Comparison of ENCODE assay signal across 8 mouse cellular contexts in the genomic region with DNA sequence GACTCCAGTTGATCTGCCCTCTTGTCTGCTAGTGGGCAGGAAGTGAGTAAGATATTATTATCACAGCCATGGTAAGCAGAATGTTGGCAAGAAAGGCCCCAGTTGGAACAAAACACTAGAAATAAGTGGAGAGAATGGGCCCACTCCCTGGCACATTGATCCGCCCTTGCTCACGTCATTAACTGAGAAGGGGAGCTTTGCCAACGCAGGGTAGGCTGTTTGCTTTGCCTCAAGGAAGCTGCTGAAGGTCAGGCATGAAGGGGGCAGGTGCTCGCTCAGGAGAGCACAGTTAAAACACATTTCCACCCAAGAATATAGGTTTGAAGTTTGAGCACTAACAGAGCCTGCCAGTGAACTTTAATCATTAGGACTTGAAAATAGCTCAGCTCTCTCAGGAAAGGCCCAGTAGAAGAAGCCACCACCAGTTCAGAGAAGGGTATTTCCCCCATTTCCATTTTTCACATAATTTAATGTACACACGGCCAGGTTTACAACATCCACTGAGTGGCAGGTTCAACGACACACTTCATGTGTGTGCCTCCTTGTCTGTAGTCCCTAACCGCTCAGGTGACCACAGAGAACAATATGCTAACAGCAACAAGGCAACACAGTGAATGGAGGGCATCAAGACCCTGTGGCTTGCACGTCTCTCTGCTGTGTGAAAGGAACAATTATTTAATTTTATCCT.
A peak's percentile ranks its signal among the peaks of the same experiment; 100 is the strongest.
DNase-seq lines count a peak whose midpoint lies in the region; ATAC-seq and TF ChIP-seq lines count a peak whose summit lies in the region.

No protein-coding gene starts in this region.

- no peak for TF ChIP-seq EP300 in heart, adult 2 months (IDR thresholded peaks at IDR 0.05; ENCODE audit: insufficient read depth, low read depth, low read length)

- no peak for TF ChIP-seq POLR2A in heart, adult 2 months (IDR thresholded peaks at IDR 0.05; ENCODE audit: insufficient read depth, low read depth, low read length)
- TF ChIP-seq POLR2A in cerebellum, adult 2 months (IDR thresholded peaks at IDR 0.05; ENCODE audit: borderline replicate concordance, insufficient read depth, low read length) = no peak

- no peaks in the 10 kb centered on the region; the same call in 1 of the 2 replicates for H3K36me3 ChIP-seq in heart, adult 2 months (ENCODE audit: control insufficient read depth, insufficient read depth, low read length)
- H3K36me3 ChIP-seq in intestine, postnatal 0 days (ENCODE audit: control insufficient read depth, insufficient read depth) = no peaks in the 10 kb centered on the region
- H3K36me3 ChIP-seq in midbrain, embryonic 14.5 days (ENCODE audit: control insufficient read depth, insufficient read depth, low read length) = no peaks in the 10 kb centered on the region

- H3K9me3 ChIP-seq in intestine, postnatal 0 days (ENCODE audit: control insufficient read depth) = no peaks in the 10 kb centered on the region
- no peaks in the 10 kb centered on the region for H3K9me3 ChIP-seq in midbrain, embryonic 14.5 days (ENCODE audit: control insufficient read depth, low read length)

- TF ChIP-seq CTCF in heart, adult 2 months (IDR thresholded peaks at IDR 0.05) = no peak
- TF ChIP-seq CTCF in intestine, postnatal 0 days (IDR thresholded peaks at IDR 0.05; ENCODE audit: low read depth) = no peak
- TF ChIP-seq CTCF in cerebellum, adult 2 months (IDR thresholded peaks at IDR 0.05; ENCODE audit: borderline replicate concordance, insufficient read depth, low read depth, low read length) = no peak

- H3K4me1 ChIP-seq in heart, adult 2 months (ENCODE audit: control insufficient read depth, insufficient read depth, low read length) = peaks cover 16% of the 10 kb centered on the region
- peaks cover 23% of the 10 kb centered on the region for H3K4me1 ChIP-seq in intestine, postnatal 0 days (replicated peaks; ENCODE audit: control insufficient read depth, insufficient read depth, low read length)
- H3K4me1 ChIP-seq in cerebellum, adult 2 months (ENCODE audit: control insufficient read depth, insufficient read depth, low read length) = no peaks in the 10 kb centered on the region
- no peaks in the 10 kb centered on the region for H3K4me1 ChIP-seq in midbrain, embryonic 14.5 days (ENCODE audit: control insufficient read depth, insufficient read depth, low read length)

- no peaks in the 10 kb centered on the region for H3K27me3 ChIP-seq in heart, adult 2 months (ENCODE audit: control insufficient read depth, insufficient read depth, low read length)
- H3K27me3 ChIP-seq in intestine, postnatal 0 days (replicated peaks; ENCODE audit: control insufficient read depth, insufficient read depth, low read length) = no peaks in the 10 kb centered on the region
- no peaks in the 10 kb centered on the region for H3K27me3 ChIP-seq in cerebellum, adult 2 months (ENCODE audit: control insufficient read depth, insufficient read depth, low read length)
- no peaks in the 10 kb centered on the region for H3K27me3 ChIP-seq in midbrain, embryonic 14.5 days (ENCODE audit: control insufficient read depth, insufficient read depth, low read length)

- H3K79me2 ChIP-seq in heart, adult 2 months (replicated peaks; ENCODE audit: control insufficient read depth, insufficient read depth, low read length) = no peaks in the 10 kb centered on the region

- intact Hi-C loops in heart, adult 2 months (cut with DNase I) = no loop called here

- H3K27ac ChIP-seq in heart, adult 2 months = peak overlapping the region; percentile 24
- peak overlapping the region; percentile 80 for H3K27ac ChIP-seq in intestine, postnatal 0 days (ENCODE audit: low read depth, low read length)
- no peak overlapping the region for H3K27ac ChIP-seq in cerebellum, adult 2 months (ENCODE audit: insufficient read depth, low read length)
- no peak overlapping the region for H3K27ac ChIP-seq in midbrain, embryonic 14.5 days (replicated peaks; ENCODE audit: low read depth, low read length)

- DNase-seq in heart, adult 2 months = peak in 1 of 2 experiments; percentile 33
- DNase-seq in heart, adult 9 months (ENCODE audit: low spot score in 2 of 2) = no peak
- DNase-seq in NIH3T3 (ENCODE audit: low read depth) = peak; percentile 33
- DNase-seq in cerebellum, adult 2 months = no peak
- DNase-seq in midbrain, embryonic 14.5 days = no peak
- DNase-seq in spleen, postnatal 4 days (ENCODE audit: low spot score in 2 of 2) = no peak

- 63% methylated on average over 8 of the region's 8 CpGs for WGBS in heart, adult 2 months
- 51% methylated on average over 8 of the region's 8 CpGs for WGBS in intestine, postnatal 0 days
- WGBS in cerebellum, adult 2 months = 68% methylated on average over 8 of the region's 8 CpGs
- 85% methylated on average over 8 of the region's 8 CpGs for WGBS in midbrain, embryonic 14.5 days

- no peak overlapping the region for H3K4me3 ChIP-seq in heart, adult 2 months
- no peak overlapping the region for H3K4me3 ChIP-seq in intestine, postnatal 0 days (ENCODE audit: low read depth, low read length)
- H3K4me3 ChIP-seq in cerebellum, adult 2 months (replicated peaks; ENCODE audit: insufficient read depth, low read depth, low read length) = no peak overlapping the region
- no peak overlapping the region for H3K4me3 ChIP-seq in midbrain, embryonic 14.5 days (replicated peaks; ENCODE audit: low read depth, low read length)

- no peak overlapping the region for H3K9ac ChIP-seq in heart, adult 2 months (ENCODE audit: low read depth, low read length)
- no peak overlapping the region; the same call in 1 of the 2 replicates for H3K9ac ChIP-seq in intestine, postnatal 0 days (ENCODE audit: low read depth, low read length)
- H3K9ac ChIP-seq in midbrain, embryonic 14.5 days (replicated peaks; ENCODE audit: low read length) = no peak overlapping the region

- peak overlapping the region; percentile 50 for H3K4me2 ChIP-seq in intestine, postnatal 0 days (replicated peaks; ENCODE audit: low read depth)
- no peak overlapping the region for H3K4me2 ChIP-seq in midbrain, embryonic 14.5 days (ENCODE audit: low read length)

- peak; percentile 39 for ATAC-seq in intestine, postnatal 0 days
- ATAC-seq in megakaryocyte progenitor cell, adult 5-6 weeks (replicated peaks; ENCODE audit: poor library complexity) = peak; percentile 45
- no peak for ATAC-seq in midbrain, embryonic 14.5 days (ENCODE audit: low FRiP score, low TSS enrichment)

Comparison
In these comparisons a context has a peak if more than half of its experiments do, and no peak if none do; other contexts are left out.
1. H3K27ac ChIP-seq: peak in heart, adult 2 months (single experiment) and intestine, postnatal 0 days (single experiment); none in cerebellum, adult 2 months (single experiment) and midbrain, embryonic 14.5 days (single experiment).